Mouse (Mus musculus) ovary, adult 2 months (tissue): ENCODE measurements around the gene Zfp784. TPM values are rescaled to one million over a fixed set of nuclear protein-coding genes. Genes with fewer than 3 reads are reported as not detected.

Source experiments
- polyA plus RNA-seq: library from polyadenylated mRNA; depleted of rRNA; stranded (reverse); fragments of >200 nt; gene quantifications from 2 replicates; pipeline ENCODE4 v1.2.3, GENCODE M21; 2012; rRNA removed

Gene Zfp784
- polyA plus RNA-seq, result 6.3 and 6.5 TPM in 2 replicates

GRCm38 (mm10) chr7:5038109-5038732 lies at the start of gene Zfp784:
TSS of gene Zfp784 (minus strand) at chr7:5038446.

GRCm38 (mm10) chr7:5080010-5080751 lies 41.9 kb upstream of the Zfp784 start, which contains the start of gene Epn1:
TSS of gene Epn1 (plus strand) at chr7:5080235.

GRCm38 (mm10) chr7:5061774-5062359 lies 23.6 kb upstream of the Zfp784 start, which contains the start of gene U2af2:
TSS of gene U2af2 (plus strand) at chr7:5062143.

GRCm38 (mm10) chr7:5051193-5052192 lies 13.2 kb upstream of the Zfp784 start, which contains the start of gene Zfp580:
TSS of gene Zfp580 (plus strand) at chr7:5051538.

GRCm38 (mm10) chr7:5033818-5034217 lies 4.4 kb downstream of the Zfp784 start, which contains the start of gene 4632433K11Rik:
TSS of gene 4632433K11Rik (plus strand) at chr7:5034118.

GRCm38 (mm10) chr7:5020000-5020681 lies 18.1 kb downstream of the Zfp784 start, which contains the start of the genes Zfp865 and Ccdc106:
TSS of gene Zfp865 (plus strand) at chr7:5020376.
TSS of gene Ccdc106 (plus strand) at chr7:5020553.

GRCm38 (mm10) chr7:5015118-5016001 lies 22.9 kb downstream of the Zfp784 start, which contains the start of gene Gm44973:
TSS of gene Gm44973 (plus strand) at chr7:5015496.

GRCm38 (mm10) chr7:5014251-5015117 lies 23.8 kb downstream of the Zfp784 start, which contains the start of the genes Zfp524 and Fiz1:
TSS of gene Zfp524 (plus strand) at chr7:5014415.
TSS of gene Fiz1 (minus strand) at chr7:5014697.

GRCm38 (mm10) chr7:4996003-4996895 lies 42.0 kb downstream of the Zfp784 start, which contains the start of gene Zfp579:
TSS of gene Zfp579 (minus strand) at chr7:4996158.

Other genes with a start within 250 kb of the Zfp784 start
- gene Tmem238, start 248.8 kb downstream of the Zfp784 start, polyA plus RNA-seq, result 88.3 and 125 TPM in 2 replicates
- 545 and 557 TPM in 2 replicates for gene Rpl28, start 245.6 kb downstream of the Zfp784 start, polyA plus RNA-seq
- gene Ube2s, start 225.9 kb downstream of the Zfp784 start, polyA plus RNA-seq, result 228 and 308 TPM in 2 replicates
- gene Shisa7, start 193.8 kb downstream of the Zfp784 start, polyA plus RNA-seq, result 2.5 and 3.9 TPM in 2 replicates
- gene Isoc2b, start 168.2 kb downstream of the Zfp784 start, polyA plus RNA-seq, result 28.1 and 35.4 TPM in 2 replicates
- gene Isoc2a, start 161.3 kb downstream of the Zfp784 start, polyA plus RNA-seq, result 23.7 and 25.1 TPM in 2 replicates
- gene Gm36210, start 131.9 kb downstream of the Zfp784 start, polyA plus RNA-seq, result 0.44 and 0.48 TPM in 2 replicates
- gene Zfp628, start 123.2 kb downstream of the Zfp784 start, polyA plus RNA-seq, result 37.7 and 42.3 TPM in 2 replicates
- 13.2 and 17.2 TPM in 2 replicates for gene Nat14, start 116.4 kb downstream of the Zfp784 start, polyA plus RNA-seq
- 13.3 and 16.0 TPM in 2 replicates for gene Ssc5d, start 112.7 kb downstream of the Zfp784 start, polyA plus RNA-seq
- gene Sbk2, start 74.0 kb downstream of the Zfp784 start, polyA plus RNA-seq, result 1.1 and 1.2 TPM in 2 replicates
- 0.76 and 1.1 TPM in 2 replicates for gene Sbk3, start 67.3 kb downstream of the Zfp784 start, polyA plus RNA-seq
- gene Zfp579, start 42.3 kb downstream of the Zfp784 start, polyA plus RNA-seq, result 120 and 131 TPM in 2 replicates
- 33.1 and 43.6 TPM in 2 replicates for gene Zfp524, start 24.0 kb downstream of the Zfp784 start, polyA plus RNA-seq
- 51.0 and 51.7 TPM in 2 replicates for gene Fiz1, start 23.7 kb downstream of the Zfp784 start, polyA plus RNA-seq
- not detected in 2 replicates for gene Gm44973, start 22.9 kb downstream of the Zfp784 start, polyA plus RNA-seq
- gene Zfp865, start 18.1 kb downstream of the Zfp784 start, polyA plus RNA-seq, result 66.1 and 69.1 TPM in 2 replicates
- 12.0 and 14.1 TPM in 2 replicates for gene Ccdc106, start 17.9 kb downstream of the Zfp784 start, polyA plus RNA-seq
- gene 4632433K11Rik, start 4.3 kb downstream of the Zfp784 start, polyA plus RNA-seq, result not detected in 2 replicates
- 73.6 and 77.5 TPM in 2 replicates for gene Zfp580, start 13.1 kb upstream of the Zfp784 start, polyA plus RNA-seq
- 225 and 253 TPM in 2 replicates for gene U2af2, start 23.7 kb upstream of the Zfp784 start, polyA plus RNA-seq
- gene Epn1, start 41.8 kb upstream of the Zfp784 start, polyA plus RNA-seq, result 235 and 260 TPM in 2 replicates
- gene Rfpl4, start 78.5 kb upstream of the Zfp784 start, polyA plus RNA-seq, result 2.3 and 4.7 TPM in 2 replicates
- gene Rasl2-9, start 87.5 kb upstream of the Zfp784 start, polyA plus RNA-seq, result 0.26 and 0.66 TPM in 2 replicates
- gene Vmn1r55, start 111.2 kb upstream of the Zfp784 start, polyA plus RNA-seq, result not detected in 2 replicates
- not detected in 2 replicates for gene Vmn1r56, start 158.3 kb upstream of the Zfp784 start, polyA plus RNA-seq
- gene Vmn1r57, start 180.0 kb upstream of the Zfp784 start, polyA plus RNA-seq, result not detected in 2 replicates